Mouse (Mus musculus) adrenal gland, postnatal 36 days (tissue): ENCODE measurements around the gene Galntl6. TPM values are rescaled to one million over a fixed set of nuclear protein-coding genes. Genes with fewer than 3 reads are reported as not detected.

Experiments used
- DNase-seq, 2 experiments: peaks; one replicate each; pipeline ENCODE4 v3.0.0; 2021; ENCODE audit warnings: mixed read lengths in 1 of 2
- total RNA-seq, 2 experiments: library from RNA; stranded (reverse); gene quantifications; 2 replicates each; pipeline ENCODE4 v1.2.3; 2021

Gene Galntl6
- total RNA-seq, 2 experiments from 2014 or later = 0.30 TPM; not detected in 1

DNA sequence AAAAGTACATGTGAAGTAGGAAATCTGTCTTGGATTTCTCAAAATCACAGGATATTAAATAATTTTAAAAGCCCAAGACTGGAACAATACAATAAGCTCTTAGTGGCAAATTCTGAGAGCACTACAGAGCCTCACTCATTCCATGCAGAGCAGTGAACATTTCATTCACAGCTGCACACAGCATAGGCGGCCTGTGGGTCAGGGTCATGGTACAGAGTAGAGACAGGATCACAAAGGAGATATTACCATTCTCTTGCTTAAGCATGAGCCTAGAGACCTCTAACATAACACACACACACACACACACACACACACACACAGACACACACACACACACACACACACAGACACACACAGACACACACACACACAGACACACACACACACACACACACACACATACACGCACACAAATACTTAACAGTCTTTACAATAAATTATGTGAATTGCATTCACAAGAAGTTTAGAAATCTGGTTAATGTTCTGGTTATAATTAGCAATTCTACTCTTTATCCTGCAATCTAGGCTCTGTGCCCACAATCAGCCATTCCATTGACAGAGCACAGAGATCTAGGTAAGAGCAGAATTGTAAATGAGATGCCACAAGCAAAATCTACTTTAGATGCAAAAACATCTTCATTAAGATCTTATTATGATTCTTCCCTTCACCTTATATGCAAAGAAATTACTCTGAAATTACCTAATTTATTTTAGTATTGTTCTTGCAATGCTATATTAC is 653.7 kb downstream of the Galntl6 start:
- DNase-seq = no peak

DNA sequence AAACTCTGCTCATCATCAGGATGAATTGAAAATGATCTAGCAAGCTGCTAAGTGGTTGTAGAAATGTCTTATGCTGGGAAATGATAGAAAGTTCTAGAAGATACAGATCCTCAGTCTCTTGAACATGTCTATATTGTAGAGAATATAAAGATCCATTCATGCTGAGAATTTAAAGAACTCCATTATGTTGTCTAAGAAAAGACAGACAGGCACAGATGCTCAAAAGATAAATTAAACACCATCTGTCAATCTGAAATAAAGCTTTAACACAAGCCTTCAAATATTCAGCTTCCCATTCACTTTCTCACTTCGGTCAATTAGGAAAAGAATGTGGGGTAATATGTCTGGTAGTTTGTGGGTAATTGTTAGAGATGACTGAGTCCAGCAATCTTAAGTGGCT is 658.8 kb downstream of the Galntl6 start:
- DNase-seq = no peak

DNA sequence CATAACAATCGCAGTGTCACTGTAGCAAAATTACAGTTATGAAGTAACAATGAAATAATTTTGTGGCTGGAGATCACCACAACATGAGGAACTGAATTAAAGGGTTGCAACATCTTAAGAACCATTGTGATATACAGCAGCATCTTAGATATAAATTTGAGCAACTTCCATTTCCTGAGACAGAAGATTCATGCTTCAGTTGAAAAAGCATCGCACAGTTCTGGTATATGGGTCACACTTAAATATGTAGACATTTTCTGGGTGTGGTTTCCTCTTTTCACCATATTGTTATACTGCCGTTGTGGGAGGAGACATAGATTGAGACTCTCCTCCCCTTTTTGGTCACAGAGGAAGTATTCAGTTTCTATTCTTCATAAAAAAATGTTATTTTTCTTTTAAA is 667.6 kb downstream of the Galntl6 start:
- DNase-seq = no peak

DNA sequence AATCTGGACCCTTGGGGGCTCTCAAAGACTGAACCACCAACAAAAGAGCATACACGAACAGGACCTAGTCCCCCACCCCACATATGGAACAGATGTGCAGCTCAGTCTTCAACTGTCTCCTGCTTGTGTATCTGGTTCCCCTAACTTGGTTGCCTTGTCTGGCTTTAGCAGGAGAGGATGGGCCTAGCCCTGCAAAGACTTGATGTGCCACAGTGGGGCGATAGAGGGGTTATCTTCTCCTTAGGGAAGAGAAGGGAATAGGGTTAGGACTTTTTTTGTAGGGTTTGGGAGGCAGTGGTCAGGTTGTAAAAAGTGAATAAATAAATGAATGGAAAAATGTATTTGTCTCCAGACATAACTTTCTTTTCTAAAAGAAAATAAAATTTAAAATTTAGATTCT is 678.2 kb downstream of the Galntl6 start:
- no peak for DNase-seq

DNA sequence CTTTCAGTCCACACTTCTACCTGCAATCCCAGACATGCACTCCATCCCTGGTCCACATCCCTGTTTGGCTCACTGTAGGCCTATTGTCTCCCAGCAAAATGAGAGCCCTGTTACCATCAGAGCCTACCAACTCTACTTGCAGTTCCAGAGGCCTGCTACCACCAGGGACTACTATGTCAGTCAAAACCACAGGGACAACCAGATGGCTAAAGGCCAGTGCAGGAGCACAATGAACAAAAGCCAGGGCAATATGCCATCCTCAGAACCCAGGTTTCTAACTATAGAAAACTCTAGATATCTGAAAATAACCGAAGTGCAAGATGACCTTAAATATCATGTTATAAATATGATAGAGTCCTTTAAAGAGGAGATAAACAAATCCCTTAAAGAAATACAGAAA is 683.7 kb downstream of the Galntl6 start:
- no peak for DNase-seq

DNA sequence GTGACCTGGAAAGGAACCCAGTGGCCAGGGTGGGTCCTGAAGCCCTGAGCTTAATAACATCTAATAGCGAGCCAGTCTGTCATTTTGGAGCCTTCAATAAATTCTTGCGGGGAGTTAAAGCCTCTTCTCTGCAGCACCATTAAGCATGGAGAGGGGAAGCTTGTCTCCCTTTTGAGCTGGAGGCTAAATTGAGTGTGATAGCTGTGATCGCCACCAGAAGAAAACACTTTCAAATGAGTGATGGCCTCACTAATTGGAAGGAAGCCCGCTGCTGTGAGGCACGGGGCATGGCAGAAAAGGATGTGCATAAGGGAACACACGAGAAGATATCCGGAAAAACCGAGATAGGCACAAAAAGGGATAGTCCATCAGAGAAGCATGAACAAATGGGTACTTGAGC is 694.6 kb downstream of the Galntl6 start:
- DNase-seq = no peak

DNA sequence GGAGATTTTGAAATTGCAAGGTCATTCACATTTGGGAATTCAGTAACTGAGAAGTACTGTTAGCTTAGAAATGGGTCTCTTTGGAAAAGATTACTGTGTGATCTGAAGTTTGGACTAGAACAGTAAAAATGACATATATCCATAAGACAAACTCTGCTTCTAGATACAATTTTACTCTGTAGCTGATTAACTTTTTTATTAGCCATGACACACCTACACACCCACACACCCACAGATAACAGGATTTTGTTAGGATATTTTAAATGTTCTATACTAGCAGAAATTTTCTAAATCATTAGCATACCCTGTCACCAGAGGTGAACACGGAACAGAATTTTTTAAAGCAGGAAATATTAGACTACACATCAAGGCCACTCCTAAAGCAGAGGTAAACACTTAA is 722.7 kb downstream of the Galntl6 start:
- no peak for DNase-seq

DNA sequence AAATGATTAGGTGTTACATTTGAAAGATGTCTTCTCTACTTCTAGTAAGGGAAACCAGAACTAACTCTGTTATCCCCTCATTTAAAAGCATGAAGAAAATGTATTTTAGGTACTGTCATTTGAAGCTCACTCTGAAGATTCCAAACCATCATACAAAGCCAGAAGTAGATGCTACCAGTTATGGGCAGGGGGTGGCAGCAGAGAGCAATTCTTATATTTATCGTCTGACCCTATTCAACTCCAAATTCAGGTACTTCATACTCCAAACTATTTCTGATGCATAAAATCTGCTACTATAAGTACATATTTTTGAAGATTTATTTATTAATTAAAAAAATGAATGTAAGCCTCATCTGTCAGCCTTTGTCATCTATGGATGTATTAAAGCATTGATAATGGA is 765.5 kb downstream of the Galntl6 start:
- DNase-seq = peak; percentile 5 to 29

DNA sequence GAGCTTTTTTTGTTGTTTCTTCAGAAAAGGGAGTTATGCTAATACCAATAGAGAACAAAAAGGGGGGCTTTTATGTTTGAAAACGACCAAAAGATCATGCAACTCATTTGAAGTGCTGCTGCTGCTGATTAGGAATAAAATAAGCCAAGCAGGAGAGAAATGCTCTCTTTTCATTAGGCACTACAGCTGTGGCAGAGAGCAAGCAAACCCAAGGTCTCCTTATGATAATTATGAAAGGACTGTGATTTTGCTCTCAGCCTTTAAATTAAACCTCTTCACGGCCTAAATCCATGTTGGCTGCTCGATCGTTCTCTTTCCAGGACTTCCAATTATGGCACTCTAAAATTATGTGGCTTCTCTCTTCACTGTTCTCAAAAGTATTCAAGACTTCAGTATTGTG is 825.7 kb downstream of the Galntl6 start:
- no peak for DNase-seq

DNA sequence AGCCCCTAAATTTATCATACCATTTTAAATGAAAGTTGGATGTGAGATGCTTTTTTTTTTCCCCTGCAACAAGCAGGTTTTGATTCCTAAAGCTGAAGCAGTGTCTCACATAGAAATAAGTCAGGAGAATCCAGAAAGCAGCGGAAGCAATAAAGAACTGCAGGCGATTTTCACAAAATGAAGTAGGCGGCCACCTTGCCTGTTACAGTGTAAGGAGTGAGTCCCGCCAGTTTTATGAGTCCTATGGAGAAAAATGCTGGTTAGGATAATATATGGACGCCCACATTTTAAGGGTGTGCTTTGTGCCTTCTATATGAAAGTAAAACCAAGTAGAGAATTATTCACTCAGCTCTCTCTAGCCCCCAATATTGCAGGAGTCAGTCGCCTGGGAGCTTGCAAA is 827.5 kb downstream of the Galntl6 start:
- no peak for DNase-seq

DNA sequence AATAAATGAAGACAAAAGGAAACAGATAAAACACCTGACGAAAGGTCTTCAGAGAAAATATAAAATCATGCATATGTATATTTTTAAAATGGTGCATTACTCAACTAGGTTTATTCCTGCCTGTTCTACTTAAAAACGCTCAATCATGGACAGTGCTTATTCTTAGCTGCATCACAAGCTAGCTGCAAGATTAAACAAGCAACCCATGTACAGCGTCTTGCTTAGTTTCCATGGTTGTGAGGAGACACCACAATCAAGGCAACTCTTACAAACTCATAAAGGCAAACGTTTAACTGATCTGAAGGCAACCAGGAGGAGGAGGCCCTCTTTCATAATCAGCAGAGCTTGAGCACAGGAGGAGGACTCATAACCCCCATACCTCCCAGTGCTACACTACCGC is 830.7 kb downstream of the Galntl6 start:
- no peak for DNase-seq

DNA sequence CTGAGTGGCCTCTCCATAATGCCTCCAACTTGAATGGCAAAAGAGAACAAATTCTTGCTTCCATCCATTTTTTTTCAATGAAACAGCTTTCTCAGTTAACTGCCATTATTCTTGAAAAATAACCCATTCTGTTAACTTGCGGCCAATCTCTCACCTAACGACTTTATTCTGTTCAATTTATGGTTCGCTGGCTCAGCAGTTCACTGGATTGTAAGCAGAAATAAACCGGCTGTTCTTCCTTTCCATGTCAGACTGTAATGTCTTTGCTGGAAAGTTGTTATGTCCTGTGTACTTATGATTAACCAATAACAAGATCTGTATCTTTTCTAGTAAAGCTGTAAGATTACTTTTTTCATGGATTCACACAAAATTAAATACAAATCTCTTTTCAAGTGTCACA is 837.8 kb downstream of the Galntl6 start:
- DNase-seq = no peak

DNA sequence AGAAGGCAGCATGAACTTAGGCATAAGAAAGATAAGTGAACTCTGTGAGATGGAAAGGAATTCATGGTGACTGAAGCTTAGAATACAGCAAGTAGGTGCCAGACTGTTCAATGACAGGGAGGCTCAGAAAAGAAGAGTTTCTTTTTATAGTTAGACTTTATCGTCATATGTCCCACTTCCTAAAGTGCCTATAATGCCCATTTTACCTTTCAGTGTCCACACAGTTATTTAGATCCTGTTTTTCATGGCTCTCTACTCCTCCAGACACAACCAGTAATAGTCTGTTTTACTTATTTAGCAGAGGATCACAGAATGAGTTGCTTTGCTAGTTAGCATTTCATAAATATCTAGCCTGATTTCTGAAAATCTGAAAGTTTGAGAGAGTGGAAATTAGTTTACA is 838.7 kb downstream of the Galntl6 start:
- no peak for DNase-seq

DNA sequence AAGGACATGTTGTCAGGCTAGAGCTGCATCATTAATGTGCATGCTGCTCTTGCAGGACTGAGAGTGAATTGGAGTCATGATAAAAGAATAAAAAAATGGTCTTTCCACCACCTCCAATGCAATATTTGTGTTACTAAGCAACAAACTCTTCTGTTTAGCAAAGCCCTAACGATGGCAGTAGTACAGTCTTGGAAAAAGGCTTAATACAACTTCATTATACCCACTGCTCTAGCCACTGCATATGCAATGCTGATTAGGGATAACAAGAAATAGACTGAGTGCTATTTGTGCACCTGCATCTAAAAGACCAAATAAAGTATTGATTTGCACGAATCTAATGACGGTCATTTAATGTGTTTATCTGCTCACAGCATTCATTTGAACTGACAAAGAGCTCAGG is 880.2 kb downstream of the Galntl6 start:
- no peak for DNase-seq

DNA sequence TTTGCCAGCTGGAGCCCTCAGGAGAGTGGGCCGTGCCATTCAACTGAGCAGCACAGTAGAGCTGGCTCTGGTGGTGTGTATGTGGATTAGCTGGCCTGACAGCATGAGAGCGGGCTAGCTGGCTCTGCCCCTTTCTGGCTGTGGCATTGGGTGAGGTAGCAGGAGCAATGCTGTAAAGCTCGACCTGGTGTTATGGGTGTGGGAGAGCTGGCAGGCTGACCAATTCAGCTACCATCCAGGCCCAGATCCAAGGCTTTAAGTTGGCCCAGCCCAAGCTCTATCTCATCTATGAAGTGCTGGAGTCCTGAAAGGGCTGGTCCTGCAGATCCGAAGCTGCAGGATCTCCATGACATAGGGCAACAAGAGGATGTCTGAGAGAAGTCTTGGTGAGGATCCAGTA is 886.9 kb downstream of the Galntl6 start:
- no peak for DNase-seq

DNA sequence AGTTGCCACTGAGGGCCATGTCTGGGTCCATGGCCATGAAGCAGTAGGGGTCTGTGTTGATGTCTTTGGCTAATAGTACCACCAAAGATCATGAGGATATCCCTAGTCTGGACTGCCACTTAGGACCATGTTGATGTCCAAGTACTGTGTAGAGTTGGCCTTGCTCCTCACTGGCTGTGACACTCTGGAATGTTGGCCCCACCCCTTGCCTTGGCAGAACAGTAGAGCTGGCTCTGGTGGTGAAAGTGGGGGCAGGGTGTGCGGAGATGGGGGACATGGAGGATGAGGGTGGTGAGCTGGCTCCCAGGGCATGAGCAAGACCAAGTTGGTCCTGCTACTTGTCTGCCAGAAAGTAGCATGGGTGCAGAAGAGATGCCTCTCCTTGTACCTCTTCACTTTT is 887.3 kb downstream of the Galntl6 start:
- DNase-seq = peak in 1 of 2 experiments; percentile 2

DNA sequence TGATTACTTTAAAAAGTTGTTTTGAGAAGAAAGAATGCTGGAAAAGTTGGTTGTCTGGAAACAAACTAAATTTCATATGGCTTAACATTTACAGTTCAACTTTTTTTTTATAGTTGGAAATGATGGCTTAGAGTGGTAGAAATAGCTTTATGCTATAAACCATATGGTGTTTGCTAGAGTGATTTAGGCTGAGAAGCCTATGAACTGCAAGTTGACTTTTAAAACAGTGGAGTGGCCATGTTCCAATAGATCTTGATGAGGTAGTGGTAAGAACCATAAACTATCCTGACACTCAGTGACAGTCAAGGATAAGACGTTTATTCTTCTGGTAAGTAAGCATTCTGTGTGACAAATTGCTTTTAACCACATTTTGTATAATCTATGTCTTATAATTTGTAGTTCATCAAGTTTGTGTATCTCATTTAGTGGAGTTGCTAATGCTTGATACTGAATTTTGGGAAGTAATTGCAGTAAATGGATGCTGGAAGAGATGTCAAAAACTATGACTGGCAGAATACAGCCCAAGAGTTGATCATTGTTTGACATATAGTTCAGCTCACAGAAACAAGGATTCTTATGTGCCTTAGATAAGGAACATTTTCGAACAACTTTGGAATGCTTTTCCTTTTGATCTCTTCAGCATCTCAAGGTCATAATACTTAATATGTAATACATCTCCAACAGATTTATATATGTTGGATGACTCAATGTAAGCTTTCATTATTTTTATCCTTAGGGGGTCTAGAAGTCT is 888.8 kb downstream of the Galntl6 start:
- DNase-seq = no peak

DNA sequence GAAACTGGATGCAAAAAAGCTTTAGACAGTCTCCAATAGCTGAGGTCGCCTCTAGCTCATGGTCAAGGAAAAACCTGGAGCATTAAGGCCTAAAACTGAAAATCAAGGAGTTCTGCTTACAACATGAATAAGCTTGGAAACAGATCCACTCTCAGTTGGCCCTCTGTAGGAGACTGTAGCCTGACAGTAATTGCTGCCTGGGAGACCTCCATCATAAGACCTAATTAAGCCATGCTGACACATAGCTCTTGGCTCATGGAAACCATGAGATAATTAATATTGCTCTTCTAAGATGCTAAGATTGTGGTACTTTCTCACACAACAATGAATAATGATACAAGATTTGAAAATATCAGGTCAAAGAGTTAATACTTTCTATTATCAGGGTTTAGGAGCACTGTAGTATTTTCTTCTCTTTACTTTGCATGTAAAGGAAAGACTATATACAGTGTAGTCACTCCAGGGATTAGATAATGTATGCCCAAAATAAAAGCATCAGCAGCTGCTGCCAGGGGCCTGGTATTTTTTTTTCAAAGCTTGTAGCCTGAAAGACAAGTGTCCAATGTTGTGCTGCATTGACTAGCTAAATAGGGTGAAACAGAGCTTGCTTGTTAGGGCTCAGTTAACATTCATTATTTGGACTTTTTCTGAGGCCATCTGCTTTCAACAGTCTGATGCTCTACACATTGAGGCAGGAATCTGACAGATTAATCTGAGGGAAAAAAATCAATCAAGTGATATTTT is 922.8 kb downstream of the Galntl6 start:
- DNase-seq = no peak

DNA sequence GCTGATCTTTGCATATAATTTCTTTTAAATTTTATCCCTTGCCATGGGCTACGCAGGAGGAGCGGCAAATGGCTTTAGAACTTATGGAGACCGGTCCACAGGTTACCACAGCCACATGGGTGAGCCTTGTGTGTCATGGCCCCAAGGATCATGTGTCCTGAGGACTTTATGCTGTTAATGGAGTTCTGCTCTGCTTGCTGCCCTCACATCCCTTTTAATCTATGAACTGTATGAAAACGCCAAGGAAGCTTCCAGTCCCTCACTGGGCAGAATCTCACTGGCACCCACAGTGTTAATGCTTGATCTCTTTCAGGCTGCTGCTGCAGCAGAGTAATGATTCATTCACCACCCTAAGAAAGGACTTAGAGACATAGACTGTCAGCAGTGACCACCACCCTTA is 935.1 kb downstream of the Galntl6 start:
- no peak for DNase-seq

DNA sequence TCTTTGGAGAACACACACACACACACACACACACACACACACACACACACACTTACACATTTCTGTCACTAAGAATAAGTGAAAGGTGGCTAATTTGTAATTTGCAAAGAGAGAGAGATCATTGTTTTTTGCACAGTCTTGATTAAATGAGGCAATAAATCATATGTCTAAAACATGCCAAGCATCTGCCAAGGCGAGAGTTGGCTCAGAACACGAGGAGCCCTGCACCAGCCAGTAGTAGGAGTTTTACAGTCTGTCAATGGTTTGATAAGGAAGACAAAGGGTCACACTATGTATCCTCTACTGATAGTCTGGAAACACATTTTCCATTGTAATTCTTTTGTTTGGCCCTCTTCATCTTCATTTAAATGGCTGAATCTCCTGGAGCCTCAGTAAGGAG is 938.3 kb downstream of the Galntl6 start:
- DNase-seq = no peak

DNA sequence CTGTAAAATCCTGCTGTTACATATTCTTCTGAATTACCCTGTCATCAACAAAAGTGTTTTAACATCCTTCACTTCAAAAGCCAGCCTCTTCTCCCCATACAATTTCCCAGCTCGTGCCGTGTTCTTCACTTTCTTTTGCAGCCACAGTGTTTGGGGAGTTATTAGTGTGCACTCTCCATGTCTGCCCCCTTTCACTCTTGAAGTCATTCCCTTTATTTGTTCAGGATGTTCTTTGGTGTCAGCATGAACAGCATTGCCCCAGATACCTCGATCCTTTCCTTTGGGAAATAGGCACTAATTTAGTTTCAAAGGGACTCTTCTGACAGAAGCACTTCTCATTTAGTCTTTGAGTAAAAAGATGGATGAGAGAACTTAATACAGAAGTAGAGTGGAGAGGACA is 939.6 kb downstream of the Galntl6 start:
- DNase-seq = no peak

DNA sequence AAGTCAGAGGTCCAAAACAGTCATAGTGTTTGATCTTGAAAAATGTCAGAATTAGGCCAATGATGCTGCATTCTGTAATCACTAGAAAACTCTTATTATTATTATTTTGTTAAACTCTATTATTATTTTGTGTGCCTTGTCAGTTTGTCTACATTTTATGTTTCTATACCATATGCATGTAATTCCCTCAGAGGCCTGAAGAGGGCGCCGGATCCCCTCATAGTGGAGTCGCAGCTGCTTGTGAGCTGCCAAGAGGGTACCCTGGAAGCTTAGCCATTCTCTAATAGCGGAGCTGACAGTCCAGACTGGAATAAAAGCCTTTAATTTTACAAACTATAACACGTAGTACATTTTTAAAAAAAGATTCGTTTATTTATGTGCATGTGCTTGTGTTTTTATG is 945.8 kb downstream of the Galntl6 start:
- DNase-seq = peak in 1 of 2 experiments; percentile 9

DNA sequence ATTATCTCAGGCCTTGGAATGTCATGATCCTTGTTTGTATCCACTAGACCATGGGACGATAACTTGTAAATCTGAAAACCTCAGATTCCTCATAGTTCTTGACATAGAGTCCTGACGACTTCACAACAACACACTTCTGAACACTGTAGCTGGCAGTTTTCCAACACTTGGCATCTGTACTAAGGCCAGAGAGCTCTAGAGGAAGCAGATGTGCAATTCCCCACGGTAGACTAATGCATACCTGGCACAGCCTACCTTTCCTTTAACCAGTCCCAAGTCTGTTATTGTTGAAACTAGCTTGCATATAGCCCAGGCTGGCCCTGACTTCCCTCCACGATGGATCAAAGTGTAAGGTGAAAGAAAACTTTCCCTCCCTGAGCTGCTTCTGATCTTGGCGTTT is 946.9 kb downstream of the Galntl6 start:
- DNase-seq = peak in 1 of 2 experiments; percentile 1
